In genomic region chr2:84523994-84524393, GRCm38 (mm10) we compare ENCODE assay signal across 17 mouse cellular contexts.
"Had no signal": no experiment of that assay in that cellular context is flagged by ENCODE, and none has a peak within 500 bp of the region (broad histone marks: within the 10 kb centered on the region; RNA-seq: fewer than 3 reads in every experiment).

No protein-coding gene starts in this region.

- H3K4me3 ChIP-seq: layer of hippocampus, adult 2 months; left cerebral cortex, adult 2 months; limb, embryonic 12.5 days; limb, embryonic 15.5 days; midbrain, embryonic 12.5 days; midbrain, embryonic 15.5 days; stomach, embryonic 15.5 days had no signal

- ATAC-seq: inflammation-experienced regulatory T-cells, adult 6 months; lung, postnatal 0 days; midbrain, embryonic 15.5 days had no signal

- DNase-seq: kidney, adult 18-20 months; kidney, adult 9 months; kidney, postnatal 14 days; kidney, postnatal 4 days; layer of hippocampus, postnatal 36 days; lung, embryonic 14.5 days; thymus, postnatal 36 days had no signal

- H3K9me3 ChIP-seq: limb, embryonic 12.5 days; limb, embryonic 15.5 days; midbrain, embryonic 12.5 days; midbrain, embryonic 15.5 days; stomach, embryonic 15.5 days had no signal

- H3K36me3 ChIP-seq: limb, embryonic 12.5 days; limb, embryonic 15.5 days; midbrain, embryonic 12.5 days; midbrain, embryonic 15.5 days; stomach, embryonic 15.5 days had no signal

- H3K27me3 ChIP-seq: limb, embryonic 12.5 days; limb, embryonic 15.5 days; midbrain, embryonic 12.5 days; midbrain, embryonic 15.5 days; stomach, embryonic 15.5 days had no signal

- H3K4me1 ChIP-seq: midbrain, embryonic 12.5 days; midbrain, embryonic 15.5 days had no signal

- H3K27ac ChIP-seq: layer of hippocampus, adult 2 months; left cerebral cortex, adult 2 months; limb, embryonic 12.5 days; limb, embryonic 15.5 days; liver, embryonic 14.5 days; midbrain, embryonic 12.5 days; midbrain, embryonic 15.5 days had no signal

- H3K4me2 ChIP-seq: limb, embryonic 12.5 days; limb, embryonic 15.5 days; lung, embryonic 14.5 days; midbrain, embryonic 12.5 days; midbrain, embryonic 15.5 days; stomach, embryonic 15.5 days had no signal

- H3K9ac ChIP-seq: limb, embryonic 12.5 days; limb, embryonic 15.5 days; liver, embryonic 14.5 days; lung, embryonic 14.5 days; midbrain, embryonic 12.5 days; midbrain, embryonic 15.5 days; stomach, embryonic 15.5 days had no signal
